Mouse (Mus musculus): ENCODE data around the gene Zswim5.

DNA sequence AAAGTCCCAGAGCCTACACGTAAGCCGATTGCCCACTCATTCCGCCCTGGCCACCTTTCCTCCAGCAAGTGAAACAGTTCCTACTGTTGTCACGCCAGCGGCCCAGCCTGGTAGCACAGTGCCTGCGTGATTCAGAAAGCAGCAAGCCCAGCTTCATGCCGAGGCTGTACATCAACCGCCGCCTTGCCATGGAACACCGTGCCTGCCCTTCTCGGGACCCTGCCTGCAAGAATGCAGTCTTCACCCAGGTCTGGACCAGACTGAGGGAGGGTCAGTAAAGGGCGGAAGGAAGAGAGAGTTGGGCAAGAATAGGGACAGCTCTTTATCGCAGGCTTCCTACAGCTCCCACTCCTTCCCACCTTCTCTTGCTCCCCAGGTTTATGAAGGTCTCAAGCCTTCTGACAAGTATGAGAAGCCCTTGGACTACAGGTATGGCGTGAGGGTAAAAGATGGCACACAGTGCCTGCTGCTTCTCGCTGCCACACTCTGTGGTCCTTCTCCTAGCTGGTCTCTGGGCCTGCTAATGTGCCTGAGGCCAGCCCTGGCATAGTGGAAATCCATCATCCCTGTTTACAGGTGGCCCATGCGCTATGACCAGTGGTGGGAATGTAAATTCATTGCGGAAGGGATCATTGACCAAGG lies 122.5 kb downstream of the Zswim5 start:
- no peak for TF ChIP-seq CTCF (IDR thresholded peaks at IDR 0.05)
- TF ChIP-seq EP300 (IDR thresholded peaks at IDR 0.05), result no peak

All from lung, postnatal 0 days (tissue).